20 mouse cellular contexts compared by ENCODE assay signal in the genomic region with DNA sequence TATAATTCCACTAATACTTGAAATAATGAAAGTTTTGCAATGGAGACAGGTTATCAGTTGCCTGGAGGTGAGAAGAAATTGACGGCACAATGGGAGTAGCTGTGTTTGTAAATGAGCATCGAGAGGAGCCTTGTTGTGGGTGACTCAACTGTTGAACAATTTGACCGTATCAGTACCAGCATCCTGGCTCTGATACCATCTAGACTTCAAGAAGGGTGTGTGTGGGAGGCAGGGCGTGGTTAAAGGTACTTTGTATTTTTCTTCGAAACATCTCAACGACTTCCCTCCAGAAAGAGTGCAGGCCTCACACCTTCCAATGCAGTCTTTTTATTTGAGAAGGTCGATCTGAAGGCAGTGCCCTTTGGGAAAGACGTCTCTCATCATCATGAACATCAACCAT. TPM values are rescaled to one million over a fixed set of nuclear protein-coding genes. Genes with fewer than 3 reads are reported as not detected.
DNase-seq lines count a peak whose midpoint lies in the region; ATAC-seq lines count a peak whose summit lies in the region.
"Had no signal": no experiment of that assay in that cellular context is flagged by ENCODE, and none has a peak within 500 bp of the region (broad histone marks: within the 10 kb centered on the region; RNA-seq: fewer than 3 reads in every experiment).

No protein-coding gene starts in this region.

- peaks cover 6% of the 10 kb centered on the region; the same call in 1 of the 2 replicates for H3K4me1 ChIP-seq in midbrain, embryonic 13.5 days (replicated peaks)
- no peaks in the 10 kb centered on the region for H3K4me1 ChIP-seq in forebrain, embryonic 11.5 days (replicated peaks; ENCODE audit: control insufficient read depth, insufficient read depth, low read length)
- H3K4me1 ChIP-seq: embryonic facial prominence, embryonic 13.5 days; forebrain, embryonic 13.5 days; heart, embryonic 12.5 days; hindbrain, embryonic 10.5 days; hindbrain, embryonic 15.5 days had no signal

- H3K27me3 ChIP-seq in midbrain, embryonic 13.5 days: no peaks in the 10 kb centered on the region
- H3K27me3 ChIP-seq in forebrain, embryonic 11.5 days (ENCODE audit: control insufficient read depth, insufficient read depth, low read length): no peaks in the 10 kb centered on the region
- H3K27me3 ChIP-seq: CH12.LX; embryonic facial prominence, embryonic 13.5 days; forebrain, embryonic 13.5 days; heart, embryonic 12.5 days; hindbrain, embryonic 15.5 days; Patski had no signal

- no peak overlapping the region for H3K27ac ChIP-seq in midbrain, embryonic 13.5 days
- H3K27ac ChIP-seq in forebrain, embryonic 11.5 days (ENCODE audit: low read depth, low read length): no peak overlapping the region
- H3K27ac ChIP-seq: embryonic facial prominence, embryonic 13.5 days; forebrain, embryonic 13.5 days; gastrocnemius, adult 2 months; hindbrain, embryonic 10.5 days; hindbrain, embryonic 15.5 days had no signal

- DNase-seq in CD4-positive helper T cell, adult 2 months (ENCODE audit: low read depth, low spot score): peak; percentile 73
- peak; percentile 74 for DNase-seq in CD4-positive, CD25-positive, alpha-beta regulatory T cell, adult 2 months (ENCODE audit: low read depth, low spot score)
- DNase-seq in induced T-regulatory cell, adult 2 months (ENCODE audit: low read depth): peak; percentile 79
- DNase-seq in thymus, postnatal 36 days: peak; percentile 9 to 20
- DNase-seq in forebrain, embryonic 11.5 days (ENCODE audit: low spot score): no peak
- no peak for DNase-seq in kidney, adult 18-20 months
- DNase-seq: adrenal gland, adult 8-10 months; cerebellum, adult 11-12 months; cerebellum, adult 9-10 months; cerebellum, postnatal 25 days; gastrocnemius, adult 2 months; gastrocnemius, postnatal 25 days had no signal

- no peak overlapping the region for H3K4me2 ChIP-seq in midbrain, embryonic 13.5 days (replicated peaks)
- H3K4me2 ChIP-seq in forebrain, embryonic 11.5 days (ENCODE audit: low read depth, low read length, severe bottlenecking): no peak overlapping the region
- H3K4me2 ChIP-seq: embryonic facial prominence, embryonic 13.5 days; forebrain, embryonic 13.5 days; heart, embryonic 12.5 days; hindbrain, embryonic 15.5 days had no signal

- peaks cover 4% of the 10 kb centered on the region; the same call in 1 of the 2 replicates for H3K36me3 ChIP-seq in midbrain, embryonic 13.5 days
- H3K36me3 ChIP-seq in forebrain, embryonic 11.5 days (ENCODE audit: control insufficient read depth, insufficient read depth, low read length): no peaks in the 10 kb centered on the region
- H3K36me3 ChIP-seq: hindbrain, embryonic 10.5 days had no signal

- WGBS in midbrain, embryonic 13.5 days: 95% methylated on average over 8 of the region's 8 CpGs
- WGBS in forebrain, embryonic 11.5 days: 90% methylated on average over 8 of the region's 8 CpGs

- H3K4me3 ChIP-seq in midbrain, embryonic 13.5 days (replicated peaks): no peak overlapping the region
- no peak overlapping the region for H3K4me3 ChIP-seq in forebrain, embryonic 11.5 days (ENCODE audit: low read depth, low read length)
- H3K4me3 ChIP-seq: embryonic facial prominence, embryonic 13.5 days; forebrain, embryonic 13.5 days; gastrocnemius, adult 2 months; heart, embryonic 12.5 days; hindbrain, embryonic 10.5 days; hindbrain, embryonic 15.5 days had no signal

- no peaks in the 10 kb centered on the region for H3K9me3 ChIP-seq in midbrain, embryonic 13.5 days
- H3K9me3 ChIP-seq in forebrain, embryonic 11.5 days (ENCODE audit: control insufficient read depth, low read length): no peaks in the 10 kb centered on the region
- H3K9me3 ChIP-seq: embryonic facial prominence, embryonic 13.5 days; forebrain, embryonic 13.5 days; heart, embryonic 12.5 days; hindbrain, embryonic 10.5 days; hindbrain, embryonic 15.5 days had no signal

- H3K9ac ChIP-seq in midbrain, embryonic 13.5 days (replicated peaks): no peak overlapping the region
- H3K9ac ChIP-seq in forebrain, embryonic 11.5 days (ENCODE audit: low read length): no peak overlapping the region
- H3K9ac ChIP-seq: embryonic facial prominence, embryonic 13.5 days; forebrain, embryonic 13.5 days; heart, embryonic 12.5 days; hindbrain, embryonic 15.5 days had no signal

- ATAC-seq in midbrain, embryonic 13.5 days: no peak
- ATAC-seq in forebrain, embryonic 11.5 days (replicated peaks; ENCODE audit: low FRiP score): no peak
- ATAC-seq: forebrain, embryonic 13.5 days; Patski had no signal

RNA-seq across cellular contexts. Expression of a gene that starts 22.4 kb away (rescaled TPM):
- polyA plus RNA-seq in midbrain, embryonic 13.5 days (2015; fragmentation: Nextera tagmentation; extraction: Ambion mirVana): 38.7 and 39.4 TPM in 2 replicates
- polyA plus RNA-seq in forebrain, embryonic 11.5 days (2014; fragmentation: Nextera tagmentation; extraction: Ambion mirVana): 18.3 and 19.5 TPM in 2 replicates

Comparison
In these comparisons a context has a peak if more than half of its experiments do, and no peak if none do; other contexts are left out.
1. DNase-seq: peak in CD4-positive helper T cell, adult 2 months (single experiment), CD4-positive, CD25-positive, alpha-beta regulatory T cell, adult 2 months (single experiment), induced T-regulatory cell, adult 2 months (single experiment) and thymus, postnatal 36 days (2 of 2); none in forebrain, embryonic 11.5 days (single experiment) and kidney, adult 18-20 months (single experiment).